Mouse (Mus musculus) heart, embryonic 14.5 days (tissue): ENCODE results near the gene Evpl. TPM values are rescaled to one million over a fixed set of nuclear protein-coding genes. Genes with fewer than 3 reads are reported as not detected.

ENCODE experiments used
- ATAC-seq: fragments of 200-750 bp; cut with Nextera tagmentation; 2 replicates; pipeline ENCODE4 v1.8.0; 2017; ENCODE audit warnings: low read depth, moderate TSS enrichment; ENCODE audit not compliant: insufficient number of reproducible peaks, insufficient read depth, low FRiP score
- H3K27ac ChIP-seq, 2 experiments: fragments of 200-500 bp in 1 of 2; fragments of 300-500 bp in 1 of 2; sonication (generic) in 1 of 2; replicated peaks in 1 of 2; 2 replicates each; pipeline ENCODE4 v1.5.1; 2012 to 2014; ENCODE audit warnings: low read depth in 2 of 2, low read length in 2 of 2, control low read depth in 1 of 2, mild to moderate bottlenecking in 1 of 2, mixed read lengths in 1 of 2; ENCODE audit not compliant: control insufficient read depth in 1 of 2, insufficient read depth in 1 of 2
- H3K27me3 ChIP-seq: fragments of 300-500 bp; sonication (generic); 2 replicates; pipeline ENCODE4 v1.6.1; 2014; ENCODE audit warnings: mild to moderate bottlenecking, low read length, control low read depth; ENCODE audit not compliant: control insufficient read depth, insufficient read depth
- H3K36me3 ChIP-seq: fragments of 300-500 bp; sonication (generic); 2 replicates; pipeline ENCODE4 v1.6.1; 2014; ENCODE audit warnings: mild to moderate bottlenecking, control low read depth, low read length, mixed read lengths; ENCODE audit not compliant: control insufficient read depth, insufficient read depth
- H3K4me1 ChIP-seq, 2 experiments: fragments of 200-500 bp in 1 of 2; fragments of 300-500 bp in 1 of 2; sonication (generic) in 1 of 2; 2 replicates each; pipeline ENCODE4 v1.6.1; 2012 to 2014; ENCODE audit warnings: low read length in 2 of 2, control low read depth in 1 of 2, mixed read lengths in 1 of 2; ENCODE audit not compliant: control insufficient read depth in 2 of 2, insufficient read depth in 2 of 2
- H3K4me2 ChIP-seq: fragments of 300-500 bp; sonication (generic); 2 replicates; pipeline ENCODE4 v1.6.1; 2014; ENCODE audit warnings: mild to moderate bottlenecking, low read length
- H3K4me3 ChIP-seq, 2 experiments: fragments of 200-500 bp in 1 of 2; fragments of 300-500 bp in 1 of 2; sonication (generic) in 1 of 2; 2 replicates each; pipeline ENCODE4 v1.5.1; 2012 to 2014; ENCODE audit warnings: low read length in 2 of 2, mild to moderate bottlenecking in 2 of 2, control low read depth in 1 of 2, low read depth in 1 of 2, moderate library complexity in 1 of 2; ENCODE audit not compliant: control insufficient read depth in 1 of 2, insufficient read depth in 1 of 2
- H3K9ac ChIP-seq: fragments of 300-500 bp; sonication (generic); 2 replicates; pipeline ENCODE4 v1.6.1; 2014; ENCODE audit warnings: mild to moderate bottlenecking, low read length
- H3K9me3 ChIP-seq: fragments of 300-500 bp; sonication (generic); 2 replicates; pipeline ENCODE4 v1.6.1; 2016; ENCODE audit warnings: low read length, control low read depth; ENCODE audit not compliant: control insufficient read depth
- WGBS: fragments of 180-500 bp; shearing (Covaris S2); extraction: QIAGEN DNeasy Blood & Tissue Kit; methylation state at CpG from one replicate; pipeline ENCODE4 v1.1.7; 2014; 5-methylcytosine and 5-hydroxymethylcytosine counted together
- polyA plus RNA-seq: library from polyadenylated mRNA; unstranded; fragments of >200 nt; fragmentation: Nextera tagmentation; extraction: Ambion mirVana; gene quantifications from 2 replicates; pipeline ENCODE4 v1.2.1, GENCODE M21; 2014

The Evpl gene
- polyA plus RNA-seq, 1 experiment from 2014 or later = 0.63 TPM

GRCm38 (mm10) chr11:116187226-116187930 lies 50.5 kb downstream of the Evpl start:
- 50% methylated on average over 11 of the region's 11 CpGs for WGBS
- Histone ChIP-seq H3K4me3 (no peak overlapping the region), H3K36me3 (peaks cover 83% of the 10 kb centered on the region), H3K4me2 (no peak overlapping the region), H3K27me3 (no peaks in the 10 kb centered on the region), H3K9ac (no peak overlapping the region), H3K9me3 (no peaks in the 10 kb centered on the region), H3K27ac (peak overlapping the region; percentile 28 to 49; a peak in 2 of 4 replicates), H3K4me1 (peaks cover 3 to 7% of the 10 kb centered on the region in 2 experiments; a peak in 2 of 4 replicates)
- no peak for ATAC-seq

- ATAC-seq = no peak
- Histone ChIP-seq H3K4me2 (no peak overlapping the region), H3K27me3 (no peaks in the 10 kb centered on the region), H3K9ac (no peak overlapping the region), H3K4me3 (no peak overlapping the region), H3K4me1 (peaks cover 3 to 7% of the 10 kb centered on the region in 2 experiments; a peak in 2 of 4 replicates), H3K27ac (peak overlapping the region; percentile 28 to 32; a peak in 1 of 4 replicates), H3K36me3 (peaks cover 89% of the 10 kb centered on the region), H3K9me3 (no peaks in the 10 kb centered on the region)
- 89% methylated on average over 11 of the region's 11 CpGs for WGBS
These were observed 51.5 kb downstream of the Evpl start for GRCm38 (mm10) chr11:116186360-116186759.

DNA sequence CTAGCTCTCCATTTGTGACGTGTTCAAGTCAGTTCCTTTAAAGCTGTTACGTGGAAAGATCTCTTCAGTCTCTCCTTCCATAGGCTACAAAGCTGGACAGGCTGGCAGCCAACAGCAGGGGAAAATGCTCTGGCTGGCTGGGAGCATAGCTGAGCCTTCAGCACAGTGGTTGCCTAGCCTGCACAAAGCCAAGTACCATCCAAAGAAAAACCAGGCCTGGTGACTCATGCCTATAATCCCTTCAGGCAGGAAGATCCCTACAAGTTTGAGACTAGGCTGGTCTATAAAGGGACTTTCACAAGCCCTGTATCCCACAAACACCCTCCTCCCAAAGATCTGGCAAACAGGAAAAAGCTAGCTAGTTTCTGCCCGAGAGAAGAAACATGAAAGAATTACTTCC lies 52.0 kb downstream of the Evpl start:
- Histone ChIP-seq H3K27ac (peak overlapping the region; percentile 28 to 32; a peak in 1 of 4 replicates), H3K9me3 (no peaks in the 10 kb centered on the region), H3K4me2 (no peak overlapping the region), H3K4me1 (peaks cover 3 to 7% of the 10 kb centered on the region in 2 experiments; a peak in 2 of 4 replicates), H3K36me3 (peaks cover 86% of the 10 kb centered on the region), H3K4me3 (no peak overlapping the region), H3K27me3 (no peaks in the 10 kb centered on the region), H3K9ac (no peak overlapping the region)
- 68% methylated on average over 3 of the region's 3 CpGs for WGBS
- no peak for ATAC-seq

DNA sequence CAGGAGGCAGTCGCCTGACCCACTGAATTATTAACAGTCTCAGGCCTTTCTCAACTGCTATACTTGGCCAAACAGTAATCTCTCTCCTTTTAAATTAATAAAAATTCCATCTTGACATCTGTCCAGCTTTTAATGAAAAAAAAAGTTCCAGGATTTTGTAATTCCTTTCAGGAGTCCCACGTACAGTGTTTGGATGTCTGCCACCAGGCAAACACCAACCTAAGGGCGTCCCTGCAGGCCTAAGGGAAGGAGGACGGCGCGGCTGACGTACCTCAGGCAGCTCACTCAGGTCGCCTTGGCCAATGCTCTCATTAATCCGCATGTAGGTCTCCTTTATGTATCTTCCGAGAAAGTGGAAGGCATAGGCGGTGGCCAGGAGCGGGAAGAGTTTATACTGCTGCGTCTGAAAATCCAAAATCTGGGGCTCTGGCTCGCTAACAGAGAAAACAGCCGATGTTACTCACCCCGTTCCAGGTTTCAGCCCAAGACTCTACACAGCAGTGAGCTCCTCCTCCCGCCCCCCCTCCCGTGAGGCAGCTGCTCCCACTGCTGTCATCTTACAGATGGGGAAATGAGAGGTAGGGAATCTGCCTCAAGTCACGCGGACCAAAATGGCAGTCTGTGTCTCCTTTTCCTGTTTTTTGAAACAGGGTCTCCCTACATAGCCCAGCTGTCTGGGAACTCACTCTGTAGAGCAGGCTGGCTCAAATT lies 59.3 kb downstream of the Evpl start:
- H3K9me3 ChIP-seq = no peaks in the 10 kb centered on the region
- H3K27me3 ChIP-seq = no peaks in the 10 kb centered on the region
- ATAC-seq = no peak
- WGBS = 89% methylated on average over 20 of the region's 20 CpGs
- no peak overlapping the region for H3K9ac ChIP-seq
- H3K4me1 ChIP-seq = no peaks in the 10 kb centered on the region
- H3K36me3 ChIP-seq = peaks cover 92% of the 10 kb centered on the region
- no peak overlapping the region for H3K4me3 ChIP-seq
- no peak overlapping the region for H3K27ac ChIP-seq
- no peak overlapping the region for H3K4me2 ChIP-seq

DNA sequence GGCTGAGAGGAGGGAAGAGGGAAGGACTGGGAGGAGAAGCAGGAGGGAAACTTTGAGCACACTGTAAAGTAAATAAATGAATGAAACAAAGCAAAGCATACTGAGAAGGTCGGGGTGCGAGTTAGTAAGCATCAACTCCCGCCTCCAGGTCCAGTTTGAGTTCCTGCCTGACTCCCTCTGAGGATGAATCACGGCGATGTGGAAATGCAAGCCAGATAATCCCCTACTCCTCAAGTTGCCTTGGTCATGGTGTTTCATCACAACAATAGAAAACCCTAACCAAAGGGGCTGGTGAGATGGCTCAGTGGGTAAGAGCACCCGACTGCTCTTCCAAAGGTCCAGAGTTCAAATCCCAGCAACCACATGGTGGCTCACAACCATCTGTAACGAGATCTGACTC lies 61.9 kb downstream of the Evpl start:
- ATAC-seq = no peak
- H3K4me2 ChIP-seq = no peak overlapping the region
- H3K4me3 ChIP-seq = no peak overlapping the region
- H3K36me3 ChIP-seq = peaks cover 96% of the 10 kb centered on the region
- H3K9ac ChIP-seq = no peak overlapping the region
- WGBS = 86% methylated on average over 7 of the region's 7 CpGs
- H3K27ac ChIP-seq = no peak overlapping the region
- H3K9me3 ChIP-seq = no peaks in the 10 kb centered on the region
- no peaks in the 10 kb centered on the region for H3K4me1 ChIP-seq
- no peaks in the 10 kb centered on the region for H3K27me3 ChIP-seq

- Histone ChIP-seq H3K27me3 (no peaks in the 10 kb centered on the region), H3K4me2 (no peak overlapping the region), H3K27ac (no peak overlapping the region), H3K4me1 (no peaks in the 10 kb centered on the region), H3K4me3 (no peak overlapping the region), H3K9ac (no peak overlapping the region), H3K9me3 (no peaks in the 10 kb centered on the region), H3K36me3 (peaks cover 90% of the 10 kb centered on the region)
- ATAC-seq = no peak
- 87% methylated on average over 22 of the region's 22 CpGs for WGBS
These were observed 63.0 kb downstream of the Evpl start for GRCm38 (mm10) chr11:116174775-116175448.

DNA sequence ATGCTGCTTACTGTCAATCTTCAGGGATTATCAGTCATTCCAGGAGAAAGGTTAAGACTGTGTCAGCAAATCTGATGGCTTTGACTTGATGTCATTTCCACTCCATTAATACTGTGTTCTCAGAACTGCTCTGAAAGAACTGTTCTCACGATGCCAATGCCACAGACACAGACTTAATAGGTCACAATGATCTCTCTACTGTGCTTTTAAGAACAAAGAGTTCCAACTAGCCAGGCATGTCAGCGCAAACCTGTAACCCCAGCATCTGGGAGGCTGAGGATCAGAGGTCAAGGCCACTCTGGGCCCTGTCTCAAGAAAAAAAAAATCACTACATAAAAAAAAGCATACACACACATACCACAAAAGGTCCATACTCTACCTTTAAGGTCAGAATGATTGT lies 65.9 kb downstream of the Evpl start:
- Histone ChIP-seq H3K9me3 (no peaks in the 10 kb centered on the region), H3K36me3 (peaks cover 63% of the 10 kb centered on the region), H3K4me1 (peaks cover under 1 to 2% of the 10 kb centered on the region in 2 experiments; a peak in 3 of 4 replicates), H3K27ac (no peak overlapping the region), H3K4me3 (no peak overlapping the region), H3K9ac (no peak overlapping the region), H3K27me3 (no peaks in the 10 kb centered on the region), H3K4me2 (no peak overlapping the region)
- whole genome bisulfite sequencing = 91% methylated on average over 2 of the region's 2 CpGs
- no peak for ATAC-seq
